Mouse (Mus musculus) liver, adult 2 months (tissue): ENCODE measurements at regions not wholly inside any gene's neighbourhood (a gene's known extent, or its start where the extent isn't known, plus 50 kb on each side); places are given as distances from the start of the nearest gene placed in this dataset.

ENCODE experiments used
- CTCF ChIP-seq: fragments of 200-500 bp; IDR thresholded peaks from 2 replicates; pipeline ENCODE4 v1.5.1; 2011; ENCODE audit warnings: low read depth, low read length, control low read depth
- POLR2A ChIP-seq: fragments of 200-500 bp; IDR thresholded peaks from 2 replicates; pipeline ENCODE4 v1.6.1; 2011; ENCODE audit warnings: low read length, control low read depth; ENCODE audit not compliant: insufficient read depth; ENCODE audit errors: extremely low read depth

- TF ChIP-seq POLR2A = no peak
- TF ChIP-seq CTCF = no peak
Observed at GRCm38 (mm10) chr15:19316380-19316779, 497.6 kb downstream of the Cdh10 start.
